Mouse (Mus musculus) stomach, postnatal 0 days (tissue): ENCODE data around the gene Ltc4s.

Source experiments
- CTCF ChIP-seq: IDR thresholded peaks from 2 replicates; pipeline ENCODE4 v1.5.1; 2016; ENCODE audit warnings: antibody characterized with exemption, low read depth, mild to moderate bottlenecking, moderate library complexity
- EP300 ChIP-seq: optimal IDR thresholded peaks from 2 replicates; pipeline ENCODE3; 2016; ENCODE audit warnings: antibody characterized with exemption

DNA sequence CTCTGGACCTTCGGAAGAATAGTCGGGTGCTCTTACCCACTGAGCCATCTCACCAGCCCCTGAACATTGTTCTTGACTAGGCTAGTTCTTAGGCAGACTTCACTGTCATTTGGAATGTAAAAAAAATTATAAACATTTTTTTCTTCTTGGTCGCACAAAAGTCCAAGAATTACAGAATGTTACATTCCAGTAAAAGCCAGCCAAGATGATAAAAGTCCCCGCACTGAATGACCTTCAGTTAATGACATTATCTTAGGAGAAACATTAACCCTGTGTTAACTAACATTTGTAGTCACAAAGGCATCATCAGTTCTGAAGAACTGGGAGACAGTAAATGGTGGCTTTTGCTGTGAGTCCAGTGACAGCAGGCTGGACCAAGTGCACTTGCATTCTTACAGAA lies 48.1 kb downstream of the Ltc4s start:
- TF ChIP-seq CTCF (no peak), EP300 (no peak)
